Mouse (Mus musculus) splenic B cell, adult 2 months (primary cell): Measurements from ENCODE around the gene Dab1.

Source experiments
- DNase-seq: peaks from one replicate; pipeline ENCODE4 v3.0.0-alpha.2; 2011; ENCODE audit warnings: low read depth, low spot score
- H3K27me3 ChIP-seq: 2 replicates; pipeline ENCODE4 v1.6.1; 2012; ENCODE audit warnings: mild to moderate bottlenecking, low read length, moderate library complexity, mixed read lengths; ENCODE audit not compliant: control insufficient read depth, poor library complexity, insufficient read depth, severe bottlenecking
- H3K36me3 ChIP-seq: 2 replicates; pipeline ENCODE4 v1.6.1; 2012; ENCODE audit warnings: mild to moderate bottlenecking, low read length, moderate library complexity, mixed read lengths; ENCODE audit not compliant: control insufficient read depth, poor library complexity, insufficient read depth, severe bottlenecking

Dab1 gene

GRCm38 (mm10) chr4:103619321-103619945, at the start of gene Dab1:
Dab1 (plus strand) TSS chr4:103619359.
- Histone ChIP-seq H3K36me3 (no peaks in the 10 kb centered on the region), H3K27me3 (no peaks in the 10 kb centered on the region)
- DNase-seq = no peak

GRCm38 (mm10) chr4:103571721-103572352, 47.3 kb upstream of the Dab1 start:
- H3K36me3 ChIP-seq = no peaks in the 10 kb centered on the region
- no peak for DNase-seq
- H3K27me3 ChIP-seq = no peaks in the 10 kb centered on the region; the same call in 1 of the 2 replicates

- no peak for DNase-seq
Measured at GRCm38 (mm10) chr4:103575556-103575955, 43.6 kb upstream of the Dab1 start.

GRCm38 (mm10) chr4:103576305-103576704, 42.9 kb upstream of the Dab1 start:
- Histone ChIP-seq H3K27me3 (no peaks in the 10 kb centered on the region), H3K36me3 (no peaks in the 10 kb centered on the region)
- DNase-seq = no peak

More at GRCm38 (mm10) chr4:103575556-103575955, 43.6 kb upstream of the Dab1 start:
- Histone ChIP-seq H3K36me3 (no peaks in the 10 kb centered on the region), H3K27me3 (no peaks in the 10 kb centered on the region)

- Histone ChIP-seq H3K27me3 (no peaks in the 10 kb centered on the region), H3K36me3 (no peaks in the 10 kb centered on the region)
- no peak for DNase-seq
Measured at GRCm38 (mm10) chr4:103577111-103577815, 41.9 kb upstream of the Dab1 start.

- DNase-seq = no peak
- H3K27me3 ChIP-seq = no peaks in the 10 kb centered on the region
Measured at GRCm38 (mm10) chr4:103577821-103578220, 41.3 kb upstream of the Dab1 start.

GRCm38 (mm10) chr4:103580021-103580420, 39.1 kb upstream of the Dab1 start:
- DNase-seq = no peak
- H3K27me3 ChIP-seq = no peaks in the 10 kb centered on the region
- no peaks in the 10 kb centered on the region for H3K36me3 ChIP-seq

More at GRCm38 (mm10) chr4:103577821-103578220, 41.3 kb upstream of the Dab1 start:
- no peaks in the 10 kb centered on the region for H3K36me3 ChIP-seq

GRCm38 (mm10) chr4:103615011-103615410, 4.1 kb upstream of the Dab1 start:
- Histone ChIP-seq H3K27me3 (no peaks in the 10 kb centered on the region), H3K36me3 (no peaks in the 10 kb centered on the region)
- DNase-seq = no peak

- no peaks in the 10 kb centered on the region for H3K36me3 ChIP-seq
- no peaks in the 10 kb centered on the region for H3K27me3 ChIP-seq
- DNase-seq = no peak
Measured at GRCm38 (mm10) chr4:103619946-103620371, 800 bp downstream of the Dab1 start.

GRCm38 (mm10) chr4:103620590-103621155, 1.5 kb downstream of the Dab1 start:
- no peaks in the 10 kb centered on the region for H3K36me3 ChIP-seq
- H3K27me3 ChIP-seq = no peaks in the 10 kb centered on the region
- DNase-seq = no peak

GRCm38 (mm10) chr4:103621586-103621985, 2.4 kb downstream of the Dab1 start:
- H3K27me3 ChIP-seq = no peaks in the 10 kb centered on the region
- H3K36me3 ChIP-seq = no peaks in the 10 kb centered on the region
- DNase-seq = no peak

- Histone ChIP-seq H3K27me3 (no peaks in the 10 kb centered on the region), H3K36me3 (no peaks in the 10 kb centered on the region)
- DNase-seq = no peak
Measured at GRCm38 (mm10) chr4:103630177-103630576, 11.0 kb downstream of the Dab1 start.

GRCm38 (mm10) chr4:103636168-103636776, 17.1 kb downstream of the Dab1 start:
- Histone ChIP-seq H3K36me3 (no peaks in the 10 kb centered on the region), H3K27me3 (no peaks in the 10 kb centered on the region)
- DNase-seq = no peak

GRCm38 (mm10) chr4:103648209-103648896, 29.2 kb downstream of the Dab1 start:
- Histone ChIP-seq H3K27me3 (no peaks in the 10 kb centered on the region), H3K36me3 (no peaks in the 10 kb centered on the region)
- DNase-seq = no peak
